Mouse (Mus musculus) liver, postnatal 0 days (tissue): Measurements from ENCODE around the gene A630095N17Rik. TPM values are rescaled to one million over a fixed set of nuclear protein-coding genes. Genes with fewer than 3 reads are reported as not detected.

ENCODE experiments used
- ATAC-seq: fragments of 200-750 bp; cut with Nextera tagmentation; 2 replicates; pipeline ENCODE4 v1.8.0; 2017; ENCODE audit warnings: mild to moderate bottlenecking, moderate library complexity
- DNase-seq: peaks from one replicate; pipeline ENCODE4 v3.0.0-alpha.2; 2016
- H3K27ac ChIP-seq: fragments of 300-500 bp; sonication (generic); 2 replicates; pipeline ENCODE4 v1.5.1; 2014; ENCODE audit warnings: antibody characterized with exemption, moderate library complexity, mild to moderate bottlenecking, low read depth
- H3K27me3 ChIP-seq: fragments of 300-500 bp; sonication (generic); 2 replicates; pipeline ENCODE4 v1.6.1; 2014; ENCODE audit warnings: low read length, control low read depth, mixed read lengths; ENCODE audit not compliant: insufficient read depth
- H3K36me3 ChIP-seq: fragments of 300-500 bp; sonication (generic); replicated peaks from 2 replicates; pipeline ENCODE4 v1.6.1; 2014; ENCODE audit warnings: mild to moderate bottlenecking, control low read depth, low read length, moderate library complexity, mixed read lengths; ENCODE audit not compliant: insufficient read depth
- H3K4me1 ChIP-seq: fragments of 300-500 bp; sonication (generic); 2 replicates; pipeline ENCODE4 v1.6.1; 2014; ENCODE audit warnings: antibody characterized with exemption, mild to moderate bottlenecking, control low read depth; ENCODE audit not compliant: insufficient read depth
- H3K4me2 ChIP-seq: fragments of 300-500 bp; sonication (generic); 2 replicates; pipeline ENCODE4 v1.6.1; 2014; ENCODE audit warnings: low read depth, mild to moderate bottlenecking, low read length, moderate library complexity, mixed read lengths
- H3K4me3 ChIP-seq: fragments of 300-500 bp; sonication (generic); 2 replicates; pipeline ENCODE4 v1.5.1; 2014; ENCODE audit warnings: low read depth, low read length
- H3K9ac ChIP-seq: fragments of 300-500 bp; sonication (generic); replicated peaks from 2 replicates; pipeline ENCODE4 v1.6.1; 2014; ENCODE audit warnings: mild to moderate bottlenecking, moderate library complexity
- H3K9me3 ChIP-seq: fragments of 300-500 bp; sonication (generic); 2 replicates; pipeline ENCODE4 v1.6.1; 2016; ENCODE audit warnings: mild to moderate bottlenecking, control low read depth, low read length, mixed read lengths
- CTCF ChIP-seq: sonication (generic); IDR thresholded peaks from 2 replicates; pipeline ENCODE4 v1.5.1; 2016; ENCODE audit warnings: antibody characterized with exemption, low read depth
- EP300 ChIP-seq: IDR thresholded peaks from 2 replicates; pipeline ENCODE4 v1.6.1; 2016; ENCODE audit warnings: antibody characterized with exemption, low read depth, mild to moderate bottlenecking
- WGBS: fragments of 180-500 bp; shearing (Covaris S2); extraction: QIAGEN DNeasy Blood & Tissue Kit; methylation state at CpG from one replicate; pipeline ENCODE4 v1.1.7; 2014; ENCODE audit not compliant: insufficient replicate concordance; 5-methylcytosine and 5-hydroxymethylcytosine counted together
- polyA plus RNA-seq: library from polyadenylated mRNA; unstranded; fragments of >200 nt; fragmentation: Nextera tagmentation; extraction: Ambion mirVana; gene quantifications from 2 replicates; pipeline ENCODE4 v1.2.1, GENCODE M21; 2015

The A630095N17Rik gene
- polyA plus RNA-seq, 1 experiment from 2014 or later: not detected

DNA sequence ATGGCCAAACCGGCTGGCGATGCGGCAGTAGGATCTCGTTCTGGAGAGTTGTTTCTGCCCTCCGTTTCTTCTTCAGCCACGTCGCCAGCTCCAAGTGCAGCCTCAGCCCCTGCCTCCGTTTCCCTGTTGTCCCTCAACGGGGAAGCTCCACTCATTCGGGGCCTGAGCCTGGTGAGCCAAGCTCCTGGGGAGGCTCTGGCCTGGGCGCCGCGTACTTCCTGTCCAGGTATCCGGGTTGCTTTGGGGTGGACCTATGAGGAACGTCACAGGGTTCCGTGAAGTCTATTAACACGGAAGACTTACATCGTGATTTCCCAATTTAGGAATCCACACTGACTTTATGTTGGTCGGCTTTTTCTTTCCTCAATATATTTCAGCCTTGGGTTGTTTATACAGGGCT is 39.5 kb downstream of the A630095N17Rik start:
- peak; percentile 71 for DNase-seq
- TF ChIP-seq EP300: no peak
- no peak for TF ChIP-seq CTCF
- Histone ChIP-seq H3K4me1 (peaks cover 28% of the 10 kb centered on the region), H3K27me3 (no peaks in the 10 kb centered on the region), H3K27ac (peak overlapping the region; percentile 98), H3K9ac (peak overlapping the region; percentile 86), H3K4me2 (peak overlapping the region; percentile 89), H3K4me3 (peak overlapping the region; percentile 99), H3K36me3 (peaks cover 39% of the 10 kb centered on the region), H3K9me3 (no peaks in the 10 kb centered on the region)
- under 1% methylated on average over 19 of the region's 19 CpGs for WGBS
- peak; percentile 57 for ATAC-seq

DNA sequence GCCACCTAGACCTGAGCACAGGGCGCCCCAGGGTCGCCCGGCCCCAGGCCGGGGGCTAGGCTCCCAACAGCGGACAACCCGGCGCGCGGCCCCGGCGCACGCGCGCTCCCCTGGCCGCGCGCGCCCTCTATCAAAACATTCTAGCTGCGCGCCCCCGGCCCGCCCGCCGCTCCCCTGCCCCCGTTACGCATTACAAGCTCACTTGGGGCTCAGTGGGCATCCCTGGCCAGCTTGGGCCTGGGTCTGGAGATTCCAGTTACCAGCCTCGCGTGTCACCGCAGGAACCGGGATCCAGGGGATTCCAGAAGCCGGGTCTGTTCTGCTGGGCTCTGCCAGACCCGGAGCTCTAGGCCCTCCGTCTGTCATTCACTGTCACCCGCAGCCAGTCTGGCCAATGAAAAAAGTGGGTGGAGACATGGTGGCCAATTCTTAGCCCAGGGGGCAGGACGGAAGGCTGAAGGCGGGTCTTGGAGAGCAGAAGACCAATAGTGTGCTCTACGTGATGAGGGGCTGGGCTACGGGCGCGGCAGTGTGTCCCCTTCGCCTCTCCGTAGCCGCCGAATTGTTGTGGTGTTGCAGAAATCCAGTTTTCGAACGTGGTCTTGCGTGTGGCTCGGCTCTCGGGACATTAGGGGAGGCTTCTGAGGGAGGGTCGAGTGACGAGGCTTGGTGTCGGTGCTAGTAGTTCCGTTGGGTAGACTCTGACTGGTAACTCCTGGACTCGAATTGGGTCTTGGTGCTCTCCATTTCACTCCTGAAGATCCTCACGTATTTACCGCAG is 40.1 kb downstream of the A630095N17Rik start, which contains the start of the genes Ankzf1 and Atg9a:
Gene Ankzf1 (plus strand): TSS at position 530 of the 781 bp plus-strand sequence.
Gene Atg9a (minus strand): TSS at position 575 of the 781 bp plus-strand sequence.
- TF ChIP-seq CTCF: peak; percentile 19; the same call in 1 of the 2 replicates
- peak; percentile 67 for TF ChIP-seq EP300
- Histone ChIP-seq H3K4me3 (peak within 1 kb of the TSS; percentile 99), H3K27me3 (no peaks in the 10 kb centered on the region), H3K9me3 (no peaks in the 10 kb centered on the region), H3K4me2 (peak within 1 kb of the TSS; percentile 96), H3K27ac (peak within 1 kb of the TSS; percentile 98), H3K36me3 (peaks cover 40% of the 10 kb centered on the region), H3K9ac (peak within 1 kb of the TSS; percentile 98), H3K4me1 (peaks cover 29% of the 10 kb centered on the region)
- DNase-seq (peak; percentile 94), ATAC-seq (peak; percentile 97)
- WGBS: under 1% methylated on average over 44 of the region's 56 CpGs

DNA sequence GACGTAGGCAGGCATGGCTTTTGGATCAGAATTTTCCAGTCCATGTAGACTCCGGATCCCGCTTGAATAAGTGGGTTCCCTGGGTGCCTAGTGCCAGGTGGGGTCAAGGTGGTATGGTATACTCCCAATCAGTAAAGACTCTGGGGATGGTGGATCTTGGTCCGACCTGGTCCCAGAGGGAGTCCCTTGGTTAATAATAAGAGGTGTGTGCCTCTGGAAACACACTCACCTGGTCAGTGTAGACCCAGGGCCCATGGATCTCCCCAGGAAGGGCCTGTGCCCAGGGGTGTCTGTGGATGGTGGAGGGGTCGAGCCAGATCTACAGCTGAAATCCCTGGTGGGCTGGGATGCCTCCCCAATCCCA is 40.7 kb downstream of the A630095N17Rik start:
- Histone ChIP-seq H3K9me3 (no peaks in the 10 kb centered on the region), H3K4me1 (peaks cover 29% of the 10 kb centered on the region), H3K36me3 (peaks cover 42% of the 10 kb centered on the region), H3K27ac (peak overlapping the region; percentile 98), H3K27me3 (no peaks in the 10 kb centered on the region), H3K4me2 (peak overlapping the region; percentile 96), H3K9ac (peak overlapping the region; percentile 98), H3K4me3 (peak overlapping the region; percentile 99)
- ATAC-seq (peak; percentile 0; the same call in 1 of the 2 replicates), DNase-seq (no peak)
- WGBS: 50% methylated on average over 5 of the region's 5 CpGs
- TF ChIP-seq CTCF (no peak), EP300 (no peak)

GRCm38 (mm10) chr1:75190577-75190976 is 41.3 kb downstream of the A630095N17Rik start:
- peak overlapping the region; percentile 98; the same call in 1 of the 2 replicates for H3K27ac ChIP-seq

GRCm38 (mm10) chr1:75187914-75188483 is 43.9 kb downstream of the A630095N17Rik start:
- Histone ChIP-seq H3K4me2 (no peak overlapping the region), H3K4me1 (peaks cover 24% of the 10 kb centered on the region), H3K9ac (no peak overlapping the region), H3K27me3 (no peaks in the 10 kb centered on the region), H3K36me3 (peaks cover 60% of the 10 kb centered on the region), H3K4me3 (no peak overlapping the region), H3K9me3 (no peaks in the 10 kb centered on the region), H3K27ac (no peak overlapping the region)
- DNase-seq (peak; percentile 46), ATAC-seq (no peak)
- TF ChIP-seq CTCF (no peak), EP300 (no peak)
- 45% methylated on average over 2 of the region's 2 CpGs for WGBS

More at GRCm38 (mm10) chr1:75190577-75190976, 41.3 kb downstream of the A630095N17Rik start:
- 38% methylated on average over 2 of the region's 2 CpGs for WGBS
- H3K4me3 ChIP-seq: peak overlapping the region; percentile 99
- peak overlapping the region; percentile 96 for H3K4me2 ChIP-seq
- H3K4me1 ChIP-seq: peaks cover 29% of the 10 kb centered on the region
- no peak for TF ChIP-seq CTCF
- TF ChIP-seq EP300: no peak
- no peaks in the 10 kb centered on the region for H3K27me3 ChIP-seq
- peaks cover 42% of the 10 kb centered on the region for H3K36me3 ChIP-seq
- H3K9me3 ChIP-seq: no peaks in the 10 kb centered on the region
- DNase-seq: no peak
- peak overlapping the region; percentile 98 for H3K9ac ChIP-seq
- ATAC-seq: peak; percentile 7; the same call in 1 of the 2 replicates

DNA sequence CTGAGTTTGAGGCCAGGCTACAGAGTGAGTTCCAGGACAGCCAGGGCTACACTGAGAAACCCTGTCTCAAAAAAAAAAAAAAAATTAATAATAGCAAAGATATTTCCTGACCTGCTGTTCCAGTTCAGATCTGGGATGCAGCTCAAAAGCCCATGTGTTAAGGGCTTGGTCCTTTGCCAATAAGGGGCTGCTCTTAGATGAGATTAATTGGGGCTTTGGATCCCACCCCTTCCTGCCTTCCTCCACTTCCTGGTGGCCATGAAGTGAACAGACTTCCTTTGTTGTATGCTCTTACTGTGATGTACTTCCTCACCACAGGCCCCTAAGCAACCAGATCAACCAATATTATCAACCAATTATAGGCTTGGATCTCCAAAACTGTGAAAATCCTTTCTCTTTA is 44.8 kb downstream of the A630095N17Rik start:
- Histone ChIP-seq H3K27ac (no peak overlapping the region), H3K9ac (no peak overlapping the region), H3K36me3 (peaks cover 69% of the 10 kb centered on the region), H3K4me3 (no peak overlapping the region), H3K27me3 (no peaks in the 10 kb centered on the region), H3K4me2 (no peak overlapping the region), H3K9me3 (0 out of 2 replicates have a peak, but pooled peaks cover 2% of the 10 kb centered on the region), H3K4me1 (peaks cover 24% of the 10 kb centered on the region)
- DNase-seq (no peak), ATAC-seq (no peak)
- TF ChIP-seq CTCF (no peak), EP300 (no peak)
